Mouse (Mus musculus): Measurements from ENCODE around the gene Aebp1. TPM values are rescaled to one million over a fixed set of nuclear protein-coding genes. Genes with fewer than 3 reads are reported as not detected.

Aebp1 gene
- total RNA-seq, 2 experiments from 2014 or later, result 13.2 to 16.0 TPM

- intact Hi-C loops (cut with DNase I), result no loop called here
- no peak for DNase-seq (ENCODE audit: low spot score in 2 of 2)
Observed at GRCm38 (mm10) chr11:5914940-5915339, 53.2 kb downstream of the Aebp1 start.

GRCm38 (mm10) chr11:5915429-5916177, 53.9 kb downstream of the Aebp1 start:
- intact Hi-C loops (cut with DNase I), result no loop called here
- DNase-seq (ENCODE audit: low spot score in 2 of 2), result peak in 1 of 2 experiments; percentile 79

- peak in 1 of 2 experiments; percentile 53 for DNase-seq (ENCODE audit: low spot score in 2 of 2)
- intact Hi-C loops (cut with DNase I), result no loop called here
Observed at GRCm38 (mm10) chr11:5916178-5916548, 54.4 kb downstream of the Aebp1 start.

GRCm38 (mm10) chr11:5918111-5918510, 56.4 kb downstream of the Aebp1 start:
- intact Hi-C loops (cut with DNase I), result no loop called here
- DNase-seq (ENCODE audit: low spot score in 2 of 2), result no peak

GRCm38 (mm10) chr11:5919606-5920005, 57.9 kb downstream of the Aebp1 start:
- intact Hi-C loops (cut with DNase I), result no loop called here
- DNase-seq (ENCODE audit: low spot score in 2 of 2), result no peak

- no peak for DNase-seq (ENCODE audit: low spot score in 2 of 2)
- intact Hi-C loops (cut with DNase I), result no loop called here
Observed at GRCm38 (mm10) chr11:5920323-5920960, 58.7 kb downstream of the Aebp1 start.

Other genes starting within 250 kb of the Aebp1 start
- gene Mrps24, start 146.3 kb upstream of the Aebp1 start, total RNA-seq (2021), result 10 to 100 TPM; 69.2 to 76.5 TPM
- gene Urgcp, start 99.6 kb upstream of the Aebp1 start, total RNA-seq (2021), result 10 to 100 TPM; 60.6 to 67.4 TPM
- 10 to 100 TPM; 69.2 to 74.1 TPM for gene Dbnl, start 73.5 kb upstream of the Aebp1 start, total RNA-seq (2021)
- gene Pgam2, start 58.2 kb upstream of the Aebp1 start, total RNA-seq (2021), result 10 to 100 TPM in 1 of 2 experiments, 1 to 10 TPM in 1; 9.2 to 12.0 TPM
- 10 to 100 TPM in 1 of 2 experiments, 1 to 10 TPM in 1; 9.7 to 10.9 TPM for gene Polm, start 23.9 kb upstream of the Aebp1 start, total RNA-seq (2021)
- 10 to 100 TPM; 20.1 to 20.2 TPM for gene Pold2, start 16.3 kb downstream of the Aebp1 start, total RNA-seq (2021)
- not detected for gene Myl7, start 36.8 kb downstream of the Aebp1 start, total RNA-seq (2021)
- 1 to 10 TPM in 1 of 2 experiments, under 1 TPM in 1; 0.83 to 1.2 TPM for gene Gck, start 88.1 kb downstream of the Aebp1 start, total RNA-seq (2021)
- gene Ykt6, start 93.7 kb downstream of the Aebp1 start, total RNA-seq (2021), result 10 to 100 TPM; 82.9 to 87.6 TPM
- 100 to 1,000 TPM; 645 to 685 TPM for gene Camk2b, start 204.4 kb downstream of the Aebp1 start, total RNA-seq (2021)